Mouse (Mus musculus): ENCODE data around the gene Epsti1.

DNA sequence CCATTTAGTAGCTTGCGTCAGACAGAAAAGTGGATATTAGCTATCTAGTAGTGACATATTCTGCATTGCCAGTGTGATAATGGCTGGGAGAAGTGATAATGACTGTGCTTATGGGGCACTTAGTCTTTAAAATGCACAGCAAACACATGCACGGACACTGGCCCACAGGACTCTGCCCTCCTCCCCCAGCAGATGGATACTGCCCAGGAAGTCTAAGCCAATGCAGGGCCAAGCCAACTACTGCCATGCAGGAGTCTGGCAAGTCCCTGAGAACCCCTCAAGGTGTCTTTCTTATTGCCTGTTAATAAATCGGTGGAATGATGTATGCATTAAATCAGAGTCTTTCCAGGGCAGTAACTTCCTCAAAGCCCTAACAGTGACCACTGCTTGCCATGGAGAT, 30.4 kb downstream of the Epsti1 start:
- TF ChIP-seq CTCF (IDR thresholded peaks at IDR 0.05; ENCODE audit: low read depth, low read length) (no peak), EP300 (IDR thresholded peaks at IDR 0.05; ENCODE audit: insufficient read depth, low read depth, low read length) (no peak)

All from ES-Bruce4 (cell line).